Mouse (Mus musculus) kidney, adult 2 months (tissue): Measurements from ENCODE around the gene Hyou1.

Experiments
- CTCF ChIP-seq: fragments of 200-500 bp; conservative IDR thresholded peaks from 2 replicates; pipeline ENCODE4 v1.5.1; 2011; ENCODE audit warnings: low read depth, mild to moderate bottlenecking, control low read depth, low read length, moderate library complexity, mixed read lengths; ENCODE audit not compliant: insufficient read depth, insufficient read length
- POLR2A ChIP-seq: fragments of 200-500 bp; IDR thresholded peaks from one replicate; pipeline ENCODE4 v1.6.1; 2011; ENCODE audit warnings: low read depth, low read length, control low read depth

DNA sequence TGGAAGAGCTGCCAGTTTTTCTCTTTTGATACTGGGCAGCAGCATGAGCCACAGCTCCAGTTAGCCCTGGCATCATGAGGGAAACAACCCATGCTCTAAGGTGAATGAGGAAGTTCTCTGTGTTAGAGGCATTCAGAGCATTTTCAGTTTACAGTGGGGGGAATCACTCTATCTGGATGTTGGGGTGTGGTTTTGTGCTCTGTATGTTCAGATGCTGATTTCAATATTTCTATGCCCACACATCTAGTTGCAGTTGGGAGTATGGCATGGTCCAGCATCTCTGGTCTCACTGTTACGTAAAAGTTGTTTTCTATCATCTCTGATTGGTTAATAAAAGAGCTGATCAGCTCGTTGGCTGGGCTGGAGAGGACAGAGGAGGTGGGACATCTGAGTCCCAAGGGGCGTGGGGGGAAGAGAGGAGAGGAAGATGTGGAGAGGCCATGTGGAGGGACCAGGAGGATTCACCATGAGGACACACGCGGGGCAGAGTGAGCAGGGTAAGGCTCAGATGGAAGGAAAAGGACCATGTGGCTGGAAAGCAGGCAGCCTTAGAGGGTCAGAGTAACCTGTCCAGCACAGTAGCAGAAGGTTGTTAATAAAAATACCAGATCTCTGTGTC, 41.1 kb downstream of the Hyou1 start:
- TF ChIP-seq POLR2A (no peak), CTCF (no peak)
